Mouse (Mus musculus): Measurements from ENCODE around the gene Rplp1. TPM values are rescaled to one million over a fixed set of nuclear protein-coding genes. Genes with fewer than 3 reads are reported as not detected.
A peak's percentile ranks its signal among the peaks of the same experiment; 100 is the strongest.

Gene Rplp1
- polyA plus RNA-seq (2015; fragmentation: Nextera tagmentation; extraction: Ambion mirVana), result 856 and 860 TPM in 2 replicates

DNA sequence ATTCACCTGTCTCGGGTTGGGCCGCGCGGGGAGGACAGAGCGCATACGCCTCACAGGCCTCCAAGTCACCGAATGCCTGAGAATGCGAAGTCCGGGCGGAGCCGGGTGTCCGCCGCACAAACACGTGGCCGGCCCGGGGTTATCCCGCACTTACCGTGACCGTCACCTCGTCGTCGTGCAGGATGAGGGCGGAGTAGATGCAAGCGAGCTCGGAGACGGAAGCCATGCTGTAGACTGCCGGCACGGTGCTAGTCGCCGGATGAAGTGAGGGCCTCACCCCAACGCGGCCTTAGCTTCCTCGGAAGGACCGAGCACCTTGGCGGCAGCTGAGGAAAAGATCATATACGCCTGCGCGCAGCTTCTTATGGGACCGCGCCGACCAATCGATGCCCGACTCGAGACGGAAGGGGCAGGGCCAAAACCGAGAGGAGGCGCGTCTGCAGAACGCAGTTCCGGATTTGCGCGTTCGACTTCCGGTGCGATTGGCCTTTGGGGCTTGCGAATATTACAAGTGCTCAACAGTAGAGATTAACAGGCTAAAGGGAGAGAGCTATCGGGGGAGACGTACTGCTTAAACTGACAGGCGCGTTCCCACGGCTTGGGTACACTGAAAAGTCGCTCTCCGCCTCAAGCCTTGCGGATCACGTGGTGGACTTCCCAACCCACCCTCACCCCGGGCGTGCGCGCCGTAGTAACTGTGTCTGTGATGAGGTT lies at the start of gene Rplp1:
Gene Rplp1 (minus strand): TSS at position 340 of the 714 bp plus-strand sequence.
- peaks cover 21% of the 10 kb centered on the region for H3K4me1 ChIP-seq
- no peaks in the 10 kb centered on the region for H3K27me3 ChIP-seq (replicated peaks)
- under 1% methylated on average over 70 of the region's 70 CpGs for WGBS
- peak within 1 kb of the TSS; percentile 78 for H3K9ac ChIP-seq
- peaks cover 12% of the 10 kb centered on the region for H3K36me3 ChIP-seq (replicated peaks)
- H3K9me3 ChIP-seq, result no peaks in the 10 kb centered on the region
- ATAC-seq (replicated peaks), result peak; percentile 97
- peak within 1 kb of the TSS; percentile 82 for H3K4me2 ChIP-seq
- H3K27ac ChIP-seq, result peak within 1 kb of the TSS; percentile 95
- peak within 1 kb of the TSS; percentile 96 for H3K4me3 ChIP-seq

DNA sequence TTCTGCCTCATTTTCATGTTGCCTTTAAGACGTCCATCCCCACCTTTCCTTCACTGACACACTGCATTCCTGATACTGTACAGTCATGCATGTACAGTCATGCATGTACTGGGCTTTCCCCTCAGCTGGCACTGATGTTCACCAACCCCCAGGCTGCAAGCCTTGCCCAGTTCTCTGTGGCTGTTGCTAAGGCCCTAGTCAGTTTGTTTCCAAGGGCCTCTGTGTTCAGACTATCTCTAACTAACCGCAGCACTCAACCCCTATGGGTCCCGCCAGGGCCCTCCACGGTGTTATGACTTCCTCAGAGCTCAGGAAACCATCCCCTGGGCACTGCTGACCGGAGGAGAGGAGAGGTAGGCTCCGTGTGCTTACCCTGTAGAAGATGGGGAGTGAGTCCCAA lies 49.0 kb upstream of the Rplp1 start:
- 82% methylated on average over 6 of the region's 6 CpGs for WGBS
- no peaks in the 10 kb centered on the region for H3K27me3 ChIP-seq (replicated peaks)
- no peaks in the 10 kb centered on the region for H3K36me3 ChIP-seq (replicated peaks)
- no peak overlapping the region for H3K27ac ChIP-seq
- H3K4me3 ChIP-seq, result no peak overlapping the region
- no peak overlapping the region for H3K4me2 ChIP-seq
- no peaks in the 10 kb centered on the region for H3K9me3 ChIP-seq
- ATAC-seq (replicated peaks), result no peak
- peaks cover 4% of the 10 kb centered on the region for H3K4me1 ChIP-seq
- no peak overlapping the region for H3K9ac ChIP-seq

DNA sequence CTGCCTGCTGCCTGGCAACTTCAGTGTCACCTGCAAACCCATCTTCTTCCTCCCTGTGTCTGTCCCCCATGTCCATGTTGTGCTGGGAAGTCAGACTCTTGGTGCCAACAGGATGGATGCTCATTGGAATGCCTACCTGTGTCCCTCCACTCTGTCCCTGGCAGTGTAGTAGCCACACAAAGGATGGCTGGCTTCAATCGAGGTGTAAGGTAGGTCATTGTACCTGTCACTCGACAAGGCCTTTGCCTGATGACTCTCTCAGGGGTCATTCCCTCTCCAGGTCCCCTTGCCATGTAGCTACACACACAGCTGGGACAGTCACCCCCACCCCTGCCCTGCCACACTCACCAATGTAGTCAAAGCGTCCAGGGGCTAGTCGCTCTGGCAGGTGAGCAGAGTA lies 46.8 kb upstream of the Rplp1 start:
- H3K27me3 ChIP-seq (replicated peaks), result no peaks in the 10 kb centered on the region
- no peak overlapping the region for H3K27ac ChIP-seq
- no peaks in the 10 kb centered on the region for H3K4me1 ChIP-seq
- H3K9me3 ChIP-seq, result no peaks in the 10 kb centered on the region
- no peak for ATAC-seq (replicated peaks)
- H3K4me2 ChIP-seq, result no peak overlapping the region
- 90% methylated on average over 4 of the region's 4 CpGs for WGBS
- no peak overlapping the region for H3K9ac ChIP-seq
- H3K36me3 ChIP-seq (replicated peaks), result no peaks in the 10 kb centered on the region
- H3K4me3 ChIP-seq, result no peak overlapping the region

DNA sequence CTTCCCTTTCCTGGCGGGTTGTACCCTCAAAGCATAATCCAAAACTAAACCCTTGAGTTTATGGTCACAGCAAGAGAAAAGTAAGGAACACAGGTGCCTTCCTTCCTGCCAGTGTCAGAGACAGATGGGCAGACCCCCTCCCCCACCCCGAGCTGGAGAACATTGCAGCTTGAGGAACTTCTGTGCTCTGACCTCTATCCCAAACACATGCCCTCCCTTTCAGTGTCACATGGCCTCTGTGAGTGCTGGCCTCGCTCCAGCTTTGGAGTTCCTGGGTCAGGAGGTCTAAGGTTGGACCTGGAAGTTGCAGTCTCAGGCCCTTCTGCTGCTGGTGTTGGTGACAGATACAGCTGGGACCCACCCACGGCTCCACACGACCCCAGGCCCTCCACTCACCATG lies 46.4 kb upstream of the Rplp1 start:
- no peaks in the 10 kb centered on the region for H3K36me3 ChIP-seq (replicated peaks)
- H3K4me3 ChIP-seq, result no peak overlapping the region
- no peaks in the 10 kb centered on the region for H3K4me1 ChIP-seq
- 76% methylated on average over 5 of the region's 5 CpGs for WGBS
- H3K9ac ChIP-seq, result no peak overlapping the region
- H3K9me3 ChIP-seq, result no peaks in the 10 kb centered on the region
- no peaks in the 10 kb centered on the region for H3K27me3 ChIP-seq (replicated peaks)
- H3K27ac ChIP-seq, result no peak overlapping the region
- no peak overlapping the region for H3K4me2 ChIP-seq
- no peak for ATAC-seq (replicated peaks)

DNA sequence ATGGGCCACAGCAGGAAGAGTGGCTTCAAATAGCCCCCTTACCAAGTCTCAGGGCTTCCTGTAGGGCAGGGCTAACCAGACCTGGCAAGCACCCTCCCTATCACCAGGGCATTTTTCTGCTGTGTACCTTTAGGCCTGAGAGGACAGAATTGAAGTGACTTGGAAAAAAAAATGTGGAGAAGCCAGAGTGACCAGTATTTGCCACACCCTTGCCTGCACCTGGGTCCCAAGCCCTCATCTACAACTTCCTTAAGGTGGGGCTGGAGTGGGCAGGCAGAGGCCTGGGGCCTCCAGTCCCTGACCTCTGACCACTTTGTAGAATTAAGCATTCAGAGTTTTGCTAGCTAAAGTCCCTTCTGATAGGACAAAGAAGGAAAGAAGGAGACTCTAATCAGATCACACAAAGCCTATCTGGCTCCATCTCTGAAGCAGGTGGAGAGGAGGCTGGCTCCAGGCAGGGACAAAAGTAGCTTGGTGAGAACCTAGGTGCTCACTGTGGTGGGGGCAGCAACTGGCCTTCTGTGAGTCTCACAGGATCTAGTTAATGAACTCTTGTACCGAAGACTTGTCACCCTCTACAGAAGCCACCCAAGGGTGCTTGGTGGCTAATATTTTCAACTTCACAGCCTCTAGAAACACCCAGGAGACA lies 45.7 kb upstream of the Rplp1 start:
- Histone ChIP-seq H3K27me3 (replicated peaks) (no peaks in the 10 kb centered on the region), H3K4me1 (no peaks in the 10 kb centered on the region), H3K9ac (no peak overlapping the region), H3K4me3 (no peak overlapping the region), H3K36me3 (replicated peaks) (no peaks in the 10 kb centered on the region), H3K9me3 (no peaks in the 10 kb centered on the region), H3K4me2 (no peak overlapping the region), H3K27ac (no peak overlapping the region)
- WGBS, result 93% methylated on average over 1 of the region's 1 CpGs
- no peak for ATAC-seq (replicated peaks)

DNA sequence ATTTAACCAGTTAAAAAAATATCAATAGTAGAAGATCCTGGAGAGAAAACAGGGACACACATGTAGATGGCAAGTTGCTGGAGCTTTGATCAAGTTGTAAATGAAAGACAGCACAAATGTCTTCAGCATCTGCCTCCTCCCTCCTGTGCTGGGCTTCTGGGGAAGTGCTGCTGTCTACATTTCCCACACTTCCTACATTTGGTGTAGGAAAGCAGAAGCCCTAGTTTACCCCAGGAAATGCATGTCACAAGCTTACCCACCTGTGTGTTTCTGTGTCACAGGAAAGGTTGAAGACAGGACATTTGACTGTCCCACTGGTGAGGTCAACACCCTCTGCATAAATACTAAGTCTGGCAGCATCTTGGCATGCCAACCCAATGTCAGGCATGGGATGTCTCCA lies 40.4 kb upstream of the Rplp1 start:
- Histone ChIP-seq H3K4me3 (no peak overlapping the region), H3K36me3 (replicated peaks) (no peaks in the 10 kb centered on the region), H3K4me2 (no peak overlapping the region), H3K4me1 (no peaks in the 10 kb centered on the region), H3K9ac (no peak overlapping the region), H3K9me3 (no peaks in the 10 kb centered on the region), H3K27me3 (replicated peaks) (no peaks in the 10 kb centered on the region), H3K27ac (no peak overlapping the region)
- no peak for ATAC-seq (replicated peaks)

DNA sequence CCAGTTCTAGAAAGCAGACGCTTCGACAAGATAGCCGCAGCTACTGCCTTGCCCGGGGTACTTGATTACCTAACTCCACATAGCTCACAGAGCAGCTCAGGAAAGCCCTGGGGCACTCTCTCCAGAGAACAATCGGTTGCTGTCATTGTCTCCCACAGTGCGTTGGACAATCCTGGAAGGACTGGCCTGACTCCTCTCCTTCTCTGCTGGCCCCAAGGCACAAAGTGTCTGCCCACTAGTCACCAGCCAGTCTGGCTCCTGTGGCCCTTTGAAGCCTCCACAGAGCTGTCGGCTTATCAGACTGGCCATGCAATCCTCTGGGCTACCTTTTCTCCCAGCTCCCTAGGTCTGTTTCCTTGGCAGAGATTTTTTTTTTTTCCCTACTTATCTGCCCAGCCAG lies 37.9 kb upstream of the Rplp1 start:
- H3K27me3 ChIP-seq (replicated peaks), result no peaks in the 10 kb centered on the region
- WGBS, result 62% methylated on average over 7 of the region's 7 CpGs
- H3K9me3 ChIP-seq, result no peaks in the 10 kb centered on the region
- H3K9ac ChIP-seq, result no peak overlapping the region
- no peaks in the 10 kb centered on the region for H3K36me3 ChIP-seq (replicated peaks)
- no peak overlapping the region for H3K4me2 ChIP-seq
- peaks cover 7% of the 10 kb centered on the region for H3K4me1 ChIP-seq
- ATAC-seq (replicated peaks), result no peak
- H3K4me3 ChIP-seq, result no peak overlapping the region
- H3K27ac ChIP-seq, result no peak overlapping the region

DNA sequence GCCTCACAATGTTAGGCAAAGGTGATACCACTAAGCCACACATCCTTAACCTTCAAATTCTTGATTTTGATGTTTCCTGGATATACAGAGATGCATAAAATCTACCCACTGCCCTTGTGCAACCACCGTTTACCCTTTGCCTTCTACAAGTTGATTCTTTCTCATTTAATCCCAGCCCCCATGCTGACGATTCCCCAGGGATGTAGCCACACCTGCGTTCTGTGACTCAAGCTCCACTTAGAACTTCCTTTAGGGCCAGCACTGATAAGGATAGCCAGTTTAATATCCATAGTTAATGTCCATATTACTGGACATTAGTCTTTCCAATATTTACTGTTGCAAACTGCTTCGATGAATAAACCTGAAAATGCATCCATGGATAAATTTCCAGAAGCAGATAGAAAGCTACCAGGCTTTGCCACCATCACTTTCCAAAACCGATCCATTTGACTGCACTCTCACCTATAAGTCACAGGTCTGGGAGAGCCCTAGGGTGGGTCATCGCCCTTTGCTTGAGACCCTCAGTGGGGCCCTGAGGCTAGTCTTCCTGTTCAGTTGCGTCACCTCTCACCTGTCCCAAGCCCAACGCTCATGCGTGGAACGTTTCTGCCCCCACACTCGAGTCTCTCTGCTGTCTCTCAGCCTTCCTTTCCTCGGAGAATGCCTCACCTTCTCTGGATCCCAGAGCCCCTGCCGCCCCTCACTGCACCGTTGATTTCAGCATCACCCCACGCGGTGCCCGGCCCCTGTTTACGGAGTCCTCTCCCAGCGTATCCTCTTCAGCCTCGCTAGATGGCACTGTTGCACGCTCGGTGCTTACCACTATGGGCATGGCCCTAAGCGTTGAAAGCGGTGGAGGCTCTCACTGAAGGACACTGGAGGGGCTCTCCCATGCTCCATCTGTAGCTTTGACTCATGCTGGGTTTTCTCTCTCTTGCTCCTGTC lies 33.3 kb upstream of the Rplp1 start:
- H3K4me2 ChIP-seq, result peak overlapping the region; percentile 96
- H3K4me3 ChIP-seq, result peak overlapping the region; percentile 63
- no peaks in the 10 kb centered on the region for H3K36me3 ChIP-seq (replicated peaks)
- ATAC-seq (replicated peaks), result peak; percentile 83
- no peaks in the 10 kb centered on the region for H3K9me3 ChIP-seq
- 0 out of 2 replicates have a peak overlapping the region, but pooled peaks have one; percentile 65 for H3K27ac ChIP-seq
- H3K9ac ChIP-seq, result peak overlapping the region; percentile 39
- 5% methylated on average over 24 of the region's 24 CpGs for WGBS
- peaks cover 12% of the 10 kb centered on the region for H3K4me1 ChIP-seq
- H3K27me3 ChIP-seq (replicated peaks), result no peaks in the 10 kb centered on the region

DNA sequence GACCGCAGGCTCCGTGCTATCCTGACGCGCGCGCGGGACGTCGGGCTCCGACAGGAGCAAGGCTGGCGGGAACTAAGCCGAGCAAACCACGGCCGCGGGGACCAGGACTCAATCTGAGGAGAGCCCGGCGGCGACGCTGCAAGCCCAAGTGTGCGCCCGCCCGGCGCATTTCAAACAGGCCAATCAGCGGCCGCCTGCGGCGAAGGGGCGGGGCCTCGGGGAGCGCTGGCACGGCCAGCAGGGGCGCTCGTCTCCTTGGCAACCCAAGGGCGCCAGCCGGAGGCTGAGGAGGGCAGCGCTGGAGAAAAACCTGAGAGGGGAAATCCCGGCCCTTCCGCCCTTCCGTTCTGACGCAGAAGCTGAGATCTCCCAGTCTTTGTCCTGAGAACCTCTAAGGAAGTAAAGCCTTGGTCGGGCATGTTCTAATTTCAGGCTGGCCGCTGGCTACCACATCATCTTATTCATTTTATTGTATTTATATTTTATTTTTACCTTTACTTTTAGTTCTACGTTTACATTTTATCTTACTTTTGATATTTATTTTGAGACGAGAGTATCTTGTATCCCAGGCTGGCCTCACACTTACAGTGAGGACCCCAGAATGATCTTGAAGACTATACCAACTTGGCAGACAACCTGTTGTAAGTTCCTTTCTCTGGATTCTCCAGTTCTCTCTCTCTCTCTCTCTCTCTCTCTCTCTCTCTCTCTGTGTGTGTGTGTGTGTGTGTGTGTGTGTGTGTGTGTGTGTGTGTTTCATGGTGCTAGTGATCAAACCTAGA lies 32.5 kb upstream of the Rplp1 start, which contains the start of gene Kif23:
Gene Kif23 (minus strand): TSS at position 152 of the 779 bp plus-strand sequence.
- ATAC-seq (replicated peaks), result peak; percentile 94
- peak within 1 kb of the TSS; percentile 39 for H3K9ac ChIP-seq
- peak within 1 kb of the TSS; percentile 96 for H3K4me2 ChIP-seq
- H3K36me3 ChIP-seq (replicated peaks), result no peaks in the 10 kb centered on the region
- H3K4me3 ChIP-seq, result peak within 1 kb of the TSS; percentile 63
- no peaks in the 10 kb centered on the region for H3K27me3 ChIP-seq (replicated peaks)
- peaks cover 12% of the 10 kb centered on the region for H3K4me1 ChIP-seq
- H3K9me3 ChIP-seq, result no peaks in the 10 kb centered on the region
- under 1% methylated on average over 44 of the region's 44 CpGs for WGBS
- peak within 1 kb of the TSS; percentile 65 for H3K27ac ChIP-seq

DNA sequence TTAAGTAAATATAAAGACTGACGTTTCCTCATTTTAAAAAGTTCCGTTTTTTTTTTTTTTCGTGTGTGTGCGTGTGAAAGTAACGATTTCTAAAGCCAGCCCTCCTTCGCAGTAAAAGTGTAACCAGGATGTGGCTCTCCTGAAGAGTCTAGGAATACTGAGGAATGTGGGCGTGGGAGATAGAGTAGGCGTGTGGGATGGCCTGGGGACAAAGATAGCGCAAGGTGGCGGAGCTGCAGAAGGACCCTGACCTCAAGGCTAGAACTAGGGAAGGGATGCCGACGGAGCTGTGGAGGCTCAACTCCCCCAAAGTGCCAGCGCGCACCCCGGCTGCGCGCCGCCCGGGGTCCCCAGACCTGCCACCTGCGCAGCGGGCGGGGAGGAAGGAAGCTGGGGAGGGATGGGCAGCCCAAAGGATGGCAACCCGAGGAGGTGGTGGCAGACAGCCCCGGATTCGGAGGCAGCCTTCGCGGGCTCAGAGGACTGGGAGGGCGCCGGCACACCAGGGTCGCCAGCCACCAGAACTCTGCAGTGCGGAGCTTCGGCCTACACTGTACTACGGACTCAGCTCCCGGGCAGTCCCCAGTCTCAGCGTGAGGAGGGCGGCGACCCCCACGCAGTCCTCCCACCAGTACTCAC lies 31.8 kb upstream of the Rplp1 start:
- Histone ChIP-seq H3K9me3 (no peaks in the 10 kb centered on the region), H3K36me3 (replicated peaks) (no peaks in the 10 kb centered on the region), H3K27ac (0 out of 2 replicates have a peak overlapping the region, but pooled peaks have one; percentile 38), H3K4me1 (peaks cover 12% of the 10 kb centered on the region), H3K4me3 (peak overlapping the region; percentile 63), H3K27me3 (replicated peaks) (no peaks in the 10 kb centered on the region), H3K4me2 (peak overlapping the region; percentile 96), H3K9ac (peak overlapping the region; percentile 36)
- WGBS, result under 1% methylated on average over 37 of the region's 38 CpGs
- ATAC-seq (replicated peaks), result peak; percentile 87

DNA sequence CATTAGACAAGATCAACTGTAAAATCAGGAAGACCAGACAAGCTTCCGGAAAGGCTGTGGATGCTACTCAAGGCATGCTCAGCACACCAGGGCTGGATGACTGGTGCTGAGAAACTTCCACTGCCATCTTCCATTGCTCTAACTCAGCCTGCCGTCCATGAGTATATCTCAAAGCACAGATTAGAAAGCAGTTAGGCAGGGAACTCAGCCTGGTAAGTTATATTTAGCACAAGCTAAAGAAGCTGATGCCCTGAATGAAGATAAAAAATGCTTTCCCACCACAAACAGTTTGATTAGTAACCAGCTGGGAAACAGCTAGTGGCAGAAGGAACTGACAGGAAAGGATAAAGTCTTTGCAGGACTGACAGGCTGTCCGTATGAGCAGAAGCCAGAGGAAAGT lies 26.7 kb upstream of the Rplp1 start:
- H3K9ac ChIP-seq, result no peak overlapping the region
- H3K4me2 ChIP-seq, result no peak overlapping the region
- H3K4me1 ChIP-seq, result peaks cover 2% of the 10 kb centered on the region; the same call in 1 of the 2 replicates
- no peaks in the 10 kb centered on the region for H3K36me3 ChIP-seq (replicated peaks)
- ATAC-seq (replicated peaks), result no peak
- H3K9me3 ChIP-seq, result no peaks in the 10 kb centered on the region
- H3K4me3 ChIP-seq, result no peak overlapping the region
- H3K27ac ChIP-seq, result no peak overlapping the region
- WGBS, result 89% methylated on average over 3 of the region's 3 CpGs
- H3K27me3 ChIP-seq (replicated peaks), result no peaks in the 10 kb centered on the region
